Mouse (Mus musculus): ENCODE data around the gene Trim65. TPM values are rescaled to one million over a fixed set of nuclear protein-coding genes. Genes with fewer than 3 reads are reported as not detected.

Trim65 gene
- polyA plus RNA-seq, 1 experiment = 9.6 TPM

GRCm38 (mm10) chr11:116169214-116169613 is 38.3 kb upstream of the Trim65 start:
- Histone ChIP-seq H3K4me1 (ENCODE audit: control insufficient read depth, insufficient read depth, low read length) (peaks cover 19% of the 10 kb centered on the region; the same call in 1 of the 2 replicates), H3K36me3 (ENCODE audit: control insufficient read depth, insufficient read depth, low read length) (peaks cover 11% of the 10 kb centered on the region), H3K27me3 (replicated peaks; ENCODE audit: control insufficient read depth, insufficient read depth, low read length) (no peaks in the 10 kb centered on the region), H3K4me3 (ENCODE audit: insufficient read depth, low read depth, low read length) (no peak overlapping the region), H3K27ac (ENCODE audit: insufficient read depth, low read depth, low read length) (no peak overlapping the region)
- WGBS = 73% methylated on average over 3 of the region's 3 CpGs
- no peak for TF ChIP-seq CTCF (conservative IDR thresholded peaks at IDR 0.05; ENCODE audit: insufficient read depth, insufficient read length, low read depth, low read length)
- DNase-seq = no peak

- under 1% methylated on average over 40 of the region's 40 CpGs for WGBS
- DNase-seq = peak; percentile 97
- Histone ChIP-seq H3K27me3 (replicated peaks; ENCODE audit: control insufficient read depth, insufficient read depth, low read length) (no peaks in the 10 kb centered on the region), H3K36me3 (ENCODE audit: control insufficient read depth, insufficient read depth, low read length) (peaks cover 5% of the 10 kb centered on the region), H3K4me3 (ENCODE audit: insufficient read depth, low read depth, low read length) (peak within 1 kb of the TSS; percentile 87), H3K4me1 (ENCODE audit: control insufficient read depth, insufficient read depth, low read length) (peaks cover 26% of the 10 kb centered on the region; the same call in 1 of the 2 replicates), H3K27ac (ENCODE audit: insufficient read depth, low read depth, low read length) (peak within 1 kb of the TSS; percentile 61)
- TF ChIP-seq POLR2A (IDR thresholded peaks at IDR 0.05; ENCODE audit: low read depth, low read length) (peak; percentile 32), CTCF (conservative IDR thresholded peaks at IDR 0.05; ENCODE audit: insufficient read depth, insufficient read length, low read depth, low read length) (no peak)
Measured at GRCm38 (mm10) chr11:116167884-116168439, 37.0 kb upstream of the Trim65 start, which contains the start of gene Fbf1. Fbf1 (minus strand) TSS chr11:116168166.

GRCm38 (mm10) chr11:116167232-116167631 is 36.3 kb upstream of the Trim65 start:
- 0 out of 2 replicates have a peak, but pooled peaks cover under 1% of the 10 kb centered on the region for H3K36me3 ChIP-seq (ENCODE audit: control insufficient read depth, insufficient read depth, low read length)
- no peak for TF ChIP-seq POLR2A (IDR thresholded peaks at IDR 0.05; ENCODE audit: low read depth, low read length)
- TF ChIP-seq CTCF (conservative IDR thresholded peaks at IDR 0.05; ENCODE audit: insufficient read depth, insufficient read length, low read depth, low read length) = no peak
- H3K4me3 ChIP-seq (ENCODE audit: insufficient read depth, low read depth, low read length) = peak overlapping the region; percentile 87
- 20% methylated on average over 6 of the region's 6 CpGs for WGBS
- peak overlapping the region; percentile 61; the same call in 1 of the 2 replicates for H3K27ac ChIP-seq (ENCODE audit: insufficient read depth, low read depth, low read length)
- DNase-seq = peak; percentile 29
- H3K4me1 ChIP-seq (ENCODE audit: control insufficient read depth, insufficient read depth, low read length) = peaks cover 21% of the 10 kb centered on the region; the same call in 1 of the 2 replicates
- no peaks in the 10 kb centered on the region for H3K27me3 ChIP-seq (replicated peaks; ENCODE audit: control insufficient read depth, insufficient read depth, low read length)

- Histone ChIP-seq H3K4me1 (ENCODE audit: control insufficient read depth, insufficient read depth, low read length) (peaks cover 8% of the 10 kb centered on the region; the same call in 1 of the 2 replicates), H3K4me3 (ENCODE audit: insufficient read depth, low read depth, low read length) (no peak overlapping the region), H3K27me3 (replicated peaks; ENCODE audit: control insufficient read depth, insufficient read depth, low read length) (no peaks in the 10 kb centered on the region), H3K36me3 (ENCODE audit: control insufficient read depth, insufficient read depth, low read length) (no peaks in the 10 kb centered on the region), H3K27ac (ENCODE audit: insufficient read depth, low read depth, low read length) (no peak overlapping the region)
- WGBS = 16% methylated on average over 9 of the region's 9 CpGs
- TF ChIP-seq CTCF (conservative IDR thresholded peaks at IDR 0.05; ENCODE audit: insufficient read depth, insufficient read length, low read depth, low read length) = no peak
- no peak for TF ChIP-seq POLR2A (IDR thresholded peaks at IDR 0.05; ENCODE audit: low read depth, low read length)
- peak; percentile 74 for DNase-seq
Measured at GRCm38 (mm10) chr11:116163002-116163401, 32.1 kb upstream of the Trim65 start.

- no peaks in the 10 kb centered on the region for H3K36me3 ChIP-seq (ENCODE audit: control insufficient read depth, insufficient read depth, low read length)
- no peaks in the 10 kb centered on the region for H3K27me3 ChIP-seq (replicated peaks; ENCODE audit: control insufficient read depth, insufficient read depth, low read length)
- TF ChIP-seq POLR2A (IDR thresholded peaks at IDR 0.05; ENCODE audit: low read depth, low read length) = no peak
- TF ChIP-seq CTCF (conservative IDR thresholded peaks at IDR 0.05; ENCODE audit: insufficient read depth, insufficient read length, low read depth, low read length) = no peak
- no peak for DNase-seq
- peaks cover 8% of the 10 kb centered on the region; the same call in 1 of the 2 replicates for H3K4me1 ChIP-seq (ENCODE audit: control insufficient read depth, insufficient read depth, low read length)
- H3K27ac ChIP-seq (ENCODE audit: insufficient read depth, low read depth, low read length) = no peak overlapping the region
- no peak overlapping the region for H3K4me3 ChIP-seq (ENCODE audit: insufficient read depth, low read depth, low read length)
- WGBS = 84% methylated on average over 10 of the region's 10 CpGs
Measured at GRCm38 (mm10) chr11:116162146-116162545, 31.2 kb upstream of the Trim65 start.

- no peak for DNase-seq
- TF ChIP-seq CTCF (conservative IDR thresholded peaks at IDR 0.05; ENCODE audit: insufficient read depth, insufficient read length, low read depth, low read length) (no peak), POLR2A (IDR thresholded peaks at IDR 0.05; ENCODE audit: low read depth, low read length) (no peak)
- WGBS = 80% methylated on average over 12 of the region's 12 CpGs
Measured at GRCm38 (mm10) chr11:116161312-116161711, 30.4 kb upstream of the Trim65 start.

GRCm38 (mm10) chr11:116150960-116151359 is 20.0 kb upstream of the Trim65 start:
- H3K27me3 ChIP-seq (replicated peaks; ENCODE audit: control insufficient read depth, insufficient read depth, low read length) = no peaks in the 10 kb centered on the region
- peaks cover 6% of the 10 kb centered on the region for H3K4me1 ChIP-seq (ENCODE audit: control insufficient read depth, insufficient read depth, low read length)
- H3K36me3 ChIP-seq (ENCODE audit: control insufficient read depth, insufficient read depth, low read length) = no peaks in the 10 kb centered on the region; the same call in 1 of the 2 replicates
- TF ChIP-seq POLR2A (IDR thresholded peaks at IDR 0.05; ENCODE audit: low read depth, low read length) (no peak), CTCF (conservative IDR thresholded peaks at IDR 0.05; ENCODE audit: insufficient read depth, insufficient read length, low read depth, low read length) (no peak)
- H3K27ac ChIP-seq (ENCODE audit: insufficient read depth, low read depth, low read length) = no peak overlapping the region
- 98% methylated on average over 2 of the region's 2 CpGs for WGBS
- no peak for DNase-seq
- no peak overlapping the region for H3K4me3 ChIP-seq (ENCODE audit: insufficient read depth, low read depth, low read length)

More at GRCm38 (mm10) chr11:116161312-116161711, 30.4 kb upstream of the Trim65 start:
- no peaks in the 10 kb centered on the region for H3K36me3 ChIP-seq (ENCODE audit: control insufficient read depth, insufficient read depth, low read length)
- peaks cover 8% of the 10 kb centered on the region; the same call in 1 of the 2 replicates for H3K4me1 ChIP-seq (ENCODE audit: control insufficient read depth, insufficient read depth, low read length)
- no peak overlapping the region for H3K4me3 ChIP-seq (ENCODE audit: insufficient read depth, low read depth, low read length)
- H3K27ac ChIP-seq (ENCODE audit: insufficient read depth, low read depth, low read length) = no peak overlapping the region
- H3K27me3 ChIP-seq (replicated peaks; ENCODE audit: control insufficient read depth, insufficient read depth, low read length) = no peaks in the 10 kb centered on the region
